Mouse (Mus musculus) retina, postnatal 7 days (tissue): ENCODE measurements at regions not wholly inside any gene's neighbourhood (a gene's known extent, or its start where the extent isn't known, plus 50 kb on each side); places are given as distances from the start of the nearest gene placed in this dataset.
A peak's percentile ranks its signal among the peaks of the same experiment; 100 is the strongest.

ENCODE experiments used
- DNase-seq: peaks from one replicate; pipeline ENCODE4 v3.0.0-alpha.2; 2012; ENCODE audit warnings: low read depth, low spot score

DNA sequence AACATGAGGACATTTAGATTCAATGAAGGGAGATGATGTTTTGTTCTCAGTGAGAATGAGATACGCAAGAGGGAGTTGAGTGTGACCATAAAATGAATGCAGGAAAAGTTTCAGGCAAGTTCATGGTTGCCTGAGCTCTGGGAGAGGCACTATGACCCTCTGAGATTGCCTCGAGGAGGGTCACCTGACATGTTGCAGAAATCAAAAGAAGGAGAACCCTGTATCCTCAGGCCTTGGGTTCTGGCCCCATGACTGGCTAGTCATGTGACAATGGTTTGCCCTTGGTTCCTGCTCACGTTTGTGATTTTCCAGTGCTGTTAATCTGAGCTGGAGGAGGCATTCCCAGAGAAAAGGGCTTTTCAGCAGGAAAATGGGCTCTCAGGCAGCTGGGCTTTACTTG is 98.9 kb downstream of the Mab21l3 start:
- no peak for DNase-seq

DNA sequence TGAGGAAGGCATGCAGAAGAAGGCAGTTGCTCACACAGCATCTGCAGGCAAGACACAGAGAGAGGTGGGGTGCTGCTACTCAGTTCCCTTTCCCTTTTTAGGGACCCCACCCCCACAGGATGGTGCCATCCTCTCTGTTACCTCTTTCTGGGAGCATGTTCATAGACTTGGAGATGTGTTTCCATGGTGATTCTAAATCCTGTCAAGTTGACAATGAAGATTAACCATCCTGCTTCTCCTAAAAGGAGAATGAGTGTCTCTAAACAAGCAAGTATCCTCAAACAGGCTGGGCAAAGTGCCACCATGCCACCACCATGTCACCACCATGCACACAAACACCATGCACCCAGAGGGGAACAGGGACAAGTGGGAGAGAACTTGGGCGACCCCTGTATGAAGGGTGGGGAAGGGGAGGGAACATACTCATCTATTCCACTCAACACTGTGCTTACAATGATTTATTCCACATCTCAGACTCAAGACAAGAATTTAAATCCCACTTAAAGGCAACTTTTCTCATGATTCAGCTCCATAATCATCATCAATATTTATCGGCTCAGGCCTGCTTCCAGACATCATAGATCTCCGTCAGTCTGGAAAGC is 99.6 kb downstream of the Mab21l3 start:
- DNase-seq, result no peak

DNA sequence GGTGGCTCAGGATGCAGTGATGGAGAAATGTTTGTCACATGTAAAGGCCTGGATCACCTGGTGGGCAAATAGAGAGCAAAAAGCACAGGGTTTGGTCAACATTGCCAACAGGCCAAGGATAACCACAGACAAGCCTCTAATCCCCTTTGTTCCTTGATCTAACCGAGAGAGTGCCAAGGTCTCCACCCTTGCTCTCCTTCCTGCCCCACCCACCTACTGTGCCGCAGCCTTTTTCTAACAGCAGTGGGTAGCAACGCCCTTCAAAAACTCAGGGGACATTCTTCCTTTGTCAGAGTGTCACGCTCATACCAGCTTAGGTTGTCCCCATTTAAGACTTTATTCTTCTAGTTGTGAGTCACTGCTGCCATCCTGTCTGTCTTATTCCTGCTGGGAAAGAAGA is 100.6 kb downstream of the Mab21l3 start:
- DNase-seq, result no peak

GRCm38 (mm10) chr3:101740906-101741305 is 107.9 kb downstream of the Mab21l3 start:
- no peak for DNase-seq

GRCm38 (mm10) chr3:101737197-101737596 is 111.6 kb downstream of the Mab21l3 start:
- DNase-seq, result no peak

DNA sequence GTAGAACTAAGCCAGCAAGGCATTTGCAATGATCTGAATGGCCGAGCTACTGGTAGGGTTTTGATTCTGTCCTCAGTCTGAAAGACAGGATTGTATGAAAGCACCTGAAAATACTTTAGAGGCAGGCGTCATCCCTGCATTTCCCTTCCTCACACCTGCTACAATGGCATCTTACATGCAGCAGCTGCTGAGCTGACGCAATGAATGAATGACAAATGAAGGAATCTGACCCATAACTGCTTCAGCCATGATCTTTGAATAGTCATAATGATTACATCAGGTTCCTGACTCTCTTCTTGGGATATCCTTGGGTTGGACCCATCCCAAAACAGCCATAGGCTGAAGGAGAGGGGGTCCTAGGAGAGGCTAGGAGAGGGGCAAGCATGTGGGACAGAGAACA is 119.7 kb downstream of the Mab21l3 start:
- no peak for DNase-seq

GRCm38 (mm10) chr3:101722926-101723325 is 118.4 kb upstream of the Atp1a1 start:
- no peak for DNase-seq

- DNase-seq, result no peak
Observed at GRCm38 (mm10) chr3:101722001-101722400, 117.5 kb upstream of the Atp1a1 start.

DNA sequence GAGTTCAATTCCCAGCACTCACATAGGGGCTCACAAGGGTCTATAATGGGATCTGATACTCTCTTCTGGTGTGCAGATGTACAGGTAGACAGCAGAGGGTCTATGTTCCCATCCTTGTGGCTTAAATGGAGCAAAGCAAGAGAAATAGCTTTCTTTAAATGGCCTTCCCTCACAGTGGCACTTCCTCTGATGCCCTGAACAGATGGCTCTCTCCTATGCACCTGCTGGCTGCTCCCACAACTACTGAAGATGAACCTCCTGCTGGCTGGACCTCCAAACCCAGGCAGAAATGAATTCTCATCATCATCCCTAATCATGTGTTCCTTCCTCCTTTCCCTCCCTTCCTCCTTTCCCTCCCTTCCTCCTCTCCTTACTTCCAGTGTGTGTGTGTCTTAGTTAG is 110.9 kb upstream of the Atp1a1 start:
- no peak for DNase-seq

- DNase-seq, result no peak
Observed at GRCm38 (mm10) chr3:101714810-101715209, 110.3 kb upstream of the Atp1a1 start.

GRCm38 (mm10) chr3:101713669-101714068 is 109.2 kb upstream of the Atp1a1 start:
- no peak for DNase-seq

DNA sequence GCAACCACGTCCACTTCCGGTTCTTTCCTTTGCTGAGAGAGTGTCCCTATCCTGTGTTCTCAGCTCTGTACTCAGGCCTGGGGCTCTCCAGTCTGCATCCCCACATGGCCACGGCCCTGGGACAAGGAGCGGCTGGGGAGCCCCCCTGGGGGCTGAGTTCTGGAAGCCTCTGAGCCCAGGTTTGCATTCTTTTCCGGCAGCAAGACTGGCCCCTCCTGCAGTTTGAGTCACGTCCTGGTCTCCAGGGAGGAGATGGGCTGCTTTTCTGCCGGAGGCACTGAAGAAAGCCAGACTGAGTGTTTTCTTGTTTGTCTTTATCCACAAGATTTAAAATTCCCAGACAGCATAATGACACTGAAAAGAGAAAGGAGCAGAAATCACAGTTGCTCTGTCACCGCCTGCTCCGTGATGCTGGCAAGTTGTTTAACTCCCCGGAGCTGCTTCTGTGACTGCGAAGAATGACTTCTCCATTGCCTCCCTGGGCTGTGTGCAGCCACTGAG is 108.7 kb upstream of the Atp1a1 start:
- no peak for DNase-seq

DNA sequence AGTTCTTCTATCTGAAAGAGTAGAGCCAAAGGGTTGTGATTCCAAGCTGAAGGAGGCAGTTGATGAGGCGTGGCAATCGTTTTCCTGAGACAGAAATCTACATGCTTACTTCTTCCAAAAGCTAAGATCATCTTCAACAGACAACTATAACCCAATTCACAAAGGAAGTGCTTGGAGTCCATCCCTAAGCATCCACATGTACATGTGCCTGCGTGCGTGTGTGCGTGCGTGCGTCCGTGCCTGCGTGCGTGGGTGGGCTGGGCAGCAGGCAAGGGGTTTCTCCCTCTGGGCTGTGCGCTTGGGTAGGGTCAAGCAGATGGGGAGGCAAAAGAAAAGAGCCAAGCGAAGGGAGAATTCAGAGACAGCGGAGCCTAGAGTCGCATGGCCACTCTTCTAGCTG is 108.2 kb upstream of the Atp1a1 start:
- no peak for DNase-seq

DNA sequence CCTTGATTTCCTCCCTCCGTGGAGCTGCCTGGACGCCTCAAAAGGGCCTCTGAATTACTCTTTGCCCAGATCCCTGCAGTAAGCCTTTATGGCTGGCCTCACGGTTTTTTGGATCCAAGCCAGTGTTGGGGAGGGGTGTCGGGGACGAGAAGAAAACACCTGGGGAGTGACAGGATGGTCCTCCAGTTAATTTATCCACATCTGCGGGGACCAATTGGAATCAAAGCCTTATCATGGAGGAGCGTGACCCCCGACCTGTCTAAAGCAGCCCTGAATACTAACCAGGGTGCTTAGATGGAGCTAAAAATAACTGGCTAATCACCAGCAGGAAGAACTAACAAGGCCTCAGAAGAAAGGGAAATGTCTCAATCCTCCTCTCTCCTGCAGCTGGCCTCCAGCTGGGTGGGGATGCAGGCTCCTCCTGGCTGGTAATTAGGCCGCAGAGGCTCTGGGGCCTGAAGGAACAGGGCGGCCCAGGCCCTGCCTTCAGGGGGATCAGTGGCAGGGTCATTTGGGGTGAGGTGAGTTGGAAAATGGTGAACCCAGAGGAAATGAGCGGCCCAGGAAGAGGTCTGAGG is 107.2 kb upstream of the Atp1a1 start:
- peak; percentile 21 for DNase-seq

DNA sequence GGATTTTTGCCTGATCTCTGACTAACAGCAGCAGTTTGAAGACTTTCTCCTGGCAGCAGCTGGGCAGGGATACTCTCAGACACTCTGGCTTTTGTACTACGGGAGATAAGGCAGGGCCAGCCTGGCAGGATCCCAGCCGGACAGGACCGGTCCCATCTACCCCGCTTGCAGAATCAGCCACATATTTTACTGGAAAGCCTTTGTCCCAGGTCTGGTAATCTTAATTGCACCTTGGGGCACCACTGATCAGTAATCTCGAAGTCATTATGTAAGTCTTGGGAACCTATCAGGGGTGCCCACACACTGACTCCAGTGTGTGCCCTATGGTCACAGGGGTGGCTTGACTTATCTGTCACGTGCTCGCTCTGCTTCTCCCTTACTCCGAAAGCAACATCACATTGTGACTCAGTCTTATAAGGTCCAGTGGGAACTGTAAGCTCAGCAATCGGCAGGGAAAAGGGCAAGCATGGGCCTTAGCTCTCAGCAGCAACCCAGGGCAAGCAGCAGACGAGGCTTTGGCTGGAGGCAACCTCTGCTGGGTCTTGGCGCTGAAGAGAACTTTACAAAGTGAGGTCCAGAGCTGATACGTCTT is 105.0 kb upstream of the Atp1a1 start:
- DNase-seq, result no peak

- no peak for DNase-seq
Observed at GRCm38 (mm10) chr3:101708821-101709220, 104.3 kb upstream of the Atp1a1 start.

DNA sequence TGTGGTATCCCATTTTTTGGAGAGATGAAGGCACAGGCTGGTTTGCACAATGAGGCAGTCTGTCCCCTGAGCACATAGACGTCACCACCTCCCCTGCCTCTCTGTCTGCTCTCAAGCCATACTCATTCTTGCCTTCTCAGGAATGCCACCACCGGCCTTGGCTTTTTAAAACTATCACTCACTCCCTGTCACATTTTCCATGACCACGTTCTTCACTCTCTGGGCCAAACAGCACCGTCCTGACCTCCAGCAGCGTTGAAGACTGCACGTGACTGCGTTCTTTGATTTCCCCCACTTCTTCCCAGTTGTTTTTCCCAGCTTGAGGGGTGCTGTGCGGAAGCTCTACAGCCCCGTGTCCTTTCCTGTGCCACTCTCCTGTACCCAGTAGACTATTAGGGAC is 100.4 kb upstream of the Atp1a1 start:
- DNase-seq, result no peak

GRCm38 (mm10) chr3:101704326-101704725 is 99.8 kb upstream of the Atp1a1 start:
- DNase-seq, result no peak

- no peak for DNase-seq
Observed at GRCm38 (mm10) chr3:101701763-101702173, 97.3 kb upstream of the Atp1a1 start.

DNA sequence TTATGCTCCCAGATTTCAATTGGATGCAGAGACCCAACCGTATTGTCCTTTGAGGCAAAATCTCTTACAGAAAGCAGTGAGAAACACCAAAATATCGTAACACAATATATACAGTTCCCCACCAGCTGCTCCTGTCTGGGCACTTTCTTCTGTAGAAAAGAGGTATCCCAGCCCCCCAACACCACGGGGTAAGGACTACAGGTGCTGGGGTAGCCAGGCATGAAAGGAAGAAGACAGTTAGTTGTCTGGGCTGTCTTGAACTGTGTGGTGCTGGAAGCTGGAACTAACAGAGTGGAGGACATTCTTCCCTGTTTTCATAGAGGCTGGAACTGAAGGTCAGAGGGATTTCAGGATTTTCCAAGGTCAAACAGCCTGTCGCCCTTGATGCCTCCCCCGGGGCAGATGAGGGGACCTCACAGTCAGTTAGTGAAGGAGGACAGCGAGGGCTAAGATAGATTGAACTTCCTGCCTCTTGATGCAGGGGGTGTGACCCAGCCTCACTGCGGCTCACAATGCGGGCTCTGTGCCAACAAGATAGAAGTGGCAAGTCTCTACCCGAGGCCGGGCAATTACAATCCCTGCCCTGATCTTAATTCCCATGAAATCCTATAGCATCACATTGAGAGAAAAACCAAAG is 96.6 kb upstream of the Atp1a1 start:
- DNase-seq, result no peak

- DNase-seq, result no peak
Observed at GRCm38 (mm10) chr3:101699929-101700681, 95.6 kb upstream of the Atp1a1 start.

- DNase-seq, result no peak
Observed at GRCm38 (mm10) chr3:101696832-101697231, 92.3 kb upstream of the Atp1a1 start.
